Mouse (Mus musculus) cortical plate, adult 2 months (tissue): ENCODE data around the gene Arid3c. TPM values are rescaled to one million over a fixed set of nuclear protein-coding genes. Genes with fewer than 3 reads are reported as not detected.
A peak's percentile ranks its signal among the peaks of the same experiment; 100 is the strongest.
"Not testable (repeated sequence)": the region's sequence is repeated elsewhere in the genome, so short reads cannot be mapped to it uniquely, and the experiment has no call there.

ENCODE experiments used
- H3K27ac ChIP-seq: fragments of 200-500 bp; 2 replicates; pipeline ENCODE4 v1.5.1; 2012; ENCODE audit warnings: low read length, control low read depth, inconsistent platforms; ENCODE audit not compliant: insufficient read depth
- H3K4me1 ChIP-seq: fragments of 200-500 bp; 2 replicates; pipeline ENCODE4 v1.6.1; 2011; ENCODE audit warnings: low read length; ENCODE audit not compliant: control insufficient read depth, insufficient read depth
- H3K4me3 ChIP-seq: fragments of 200-500 bp; 2 replicates; pipeline ENCODE4 v1.5.1; 2011; ENCODE audit warnings: mild to moderate bottlenecking, low read length, control low read depth; ENCODE audit not compliant: insufficient read depth
- CTCF ChIP-seq: fragments of 200-500 bp; IDR thresholded peaks from 2 replicates; pipeline ENCODE4 v1.5.1; 2011; ENCODE audit warnings: mild to moderate bottlenecking, control low read depth, low read length; ENCODE audit not compliant: insufficient read depth; ENCODE audit errors: extremely low read depth
- POLR2A ChIP-seq: fragments of 200-500 bp; IDR thresholded peaks from 2 replicates; pipeline ENCODE4 v1.6.1; 2011; ENCODE audit warnings: mild to moderate bottlenecking, low read length, control low read depth; ENCODE audit not compliant: insufficient read depth; ENCODE audit errors: extremely low read depth
- polyA plus RNA-seq: library from polyadenylated mRNA; depleted of rRNA; stranded (reverse); fragments of >200 nt; gene quantifications from 2 replicates; pipeline ENCODE4 v1.2.3, GENCODE M21; 2012

Gene Arid3c
- polyA plus RNA-seq, 1 experiment = 0.46 TPM

DNA sequence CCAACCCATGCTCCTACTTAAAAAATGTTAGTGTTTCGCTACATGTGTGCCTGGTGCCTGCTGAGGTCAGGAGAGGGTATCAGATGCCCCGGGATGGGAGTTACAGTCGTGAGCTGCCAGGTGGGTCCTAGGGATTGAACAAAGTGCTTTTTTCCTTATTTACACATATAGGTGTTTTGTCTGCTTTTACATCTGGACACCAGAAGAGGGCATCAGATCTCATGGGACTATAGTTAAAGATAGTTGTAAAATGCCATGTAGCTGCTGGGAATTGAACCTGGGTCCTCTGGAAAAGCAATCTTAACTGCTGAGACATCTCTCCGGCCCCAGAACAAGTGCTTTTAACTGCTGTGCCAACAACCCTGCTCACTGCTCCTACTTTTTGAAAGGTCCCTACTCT, 20.7 kb downstream of the Arid3c start:
- Histone ChIP-seq H3K4me1 (peaks cover 7% of the 10 kb centered on the region; the same call in 1 of the 2 replicates), H3K27ac (no peak overlapping the region), H3K4me3 (no peak overlapping the region)
- TF ChIP-seq POLR2A (no peak), CTCF (no peak)

DNA sequence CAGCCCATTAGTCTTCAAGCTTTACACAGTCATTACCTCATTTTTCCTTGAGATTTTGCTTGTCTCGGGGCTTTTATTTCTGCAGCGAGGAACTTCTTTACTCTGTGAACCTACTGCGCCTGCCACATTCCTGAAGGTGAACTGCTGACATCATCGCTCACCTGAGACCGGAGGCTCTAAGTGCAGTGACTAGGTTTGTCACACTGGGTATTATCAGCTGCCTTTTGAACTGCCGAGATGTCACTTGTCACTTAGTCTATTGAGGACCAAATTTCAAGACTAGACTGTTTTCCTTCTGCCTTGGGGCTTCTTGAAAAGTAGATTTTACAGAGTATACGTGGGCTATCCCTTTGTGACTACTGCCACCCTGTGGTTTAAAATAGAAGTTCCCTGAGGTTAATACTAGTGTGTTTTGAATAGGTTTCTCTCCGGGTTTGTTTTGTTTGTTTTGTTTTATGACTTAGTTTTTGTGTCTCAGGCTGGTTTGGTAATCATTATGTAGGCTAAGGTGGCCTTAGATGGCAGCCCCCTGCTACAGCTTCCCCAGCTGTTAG, 22.7 kb downstream of the Arid3c start:
- Histone ChIP-seq H3K4me3 (no peak overlapping the region), H3K4me1 (peaks cover 7% of the 10 kb centered on the region; the same call in 1 of the 2 replicates), H3K27ac (no peak overlapping the region)
- TF ChIP-seq CTCF (peak; percentile 15; the same call in 1 of the 2 replicates), POLR2A (no peak)

DNA sequence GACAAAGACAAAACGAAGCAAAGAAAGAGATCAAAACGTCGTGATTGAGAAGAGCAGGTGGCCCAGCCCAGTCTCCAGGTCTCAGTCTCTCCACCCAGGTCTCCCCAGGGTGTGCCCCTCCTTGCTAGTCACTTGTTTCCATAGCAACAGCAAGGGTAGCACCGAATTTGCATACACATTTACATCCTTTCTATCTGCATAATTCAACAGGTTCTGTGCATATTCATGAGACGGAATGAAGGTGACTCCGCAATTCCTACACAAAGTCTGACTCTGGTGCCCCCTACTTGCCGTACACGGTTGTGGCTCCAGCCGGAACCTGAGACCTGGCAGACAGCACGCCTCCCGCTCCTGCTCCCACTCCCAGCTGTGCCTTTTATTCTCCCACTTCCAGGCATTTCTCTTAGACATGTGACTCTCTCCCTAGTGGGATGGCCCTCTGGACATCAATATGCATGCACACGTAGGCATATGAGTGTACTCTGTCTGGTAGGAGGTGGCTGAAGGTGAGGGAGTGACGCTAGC, 23.9 kb downstream of the Arid3c start:
- no peak for TF ChIP-seq POLR2A
- TF ChIP-seq CTCF = peak; percentile 67
- H3K4me1 ChIP-seq = peaks cover 5% of the 10 kb centered on the region; the same call in 1 of the 2 replicates
- H3K27ac ChIP-seq = no peak overlapping the region
- no peak overlapping the region for H3K4me3 ChIP-seq

DNA sequence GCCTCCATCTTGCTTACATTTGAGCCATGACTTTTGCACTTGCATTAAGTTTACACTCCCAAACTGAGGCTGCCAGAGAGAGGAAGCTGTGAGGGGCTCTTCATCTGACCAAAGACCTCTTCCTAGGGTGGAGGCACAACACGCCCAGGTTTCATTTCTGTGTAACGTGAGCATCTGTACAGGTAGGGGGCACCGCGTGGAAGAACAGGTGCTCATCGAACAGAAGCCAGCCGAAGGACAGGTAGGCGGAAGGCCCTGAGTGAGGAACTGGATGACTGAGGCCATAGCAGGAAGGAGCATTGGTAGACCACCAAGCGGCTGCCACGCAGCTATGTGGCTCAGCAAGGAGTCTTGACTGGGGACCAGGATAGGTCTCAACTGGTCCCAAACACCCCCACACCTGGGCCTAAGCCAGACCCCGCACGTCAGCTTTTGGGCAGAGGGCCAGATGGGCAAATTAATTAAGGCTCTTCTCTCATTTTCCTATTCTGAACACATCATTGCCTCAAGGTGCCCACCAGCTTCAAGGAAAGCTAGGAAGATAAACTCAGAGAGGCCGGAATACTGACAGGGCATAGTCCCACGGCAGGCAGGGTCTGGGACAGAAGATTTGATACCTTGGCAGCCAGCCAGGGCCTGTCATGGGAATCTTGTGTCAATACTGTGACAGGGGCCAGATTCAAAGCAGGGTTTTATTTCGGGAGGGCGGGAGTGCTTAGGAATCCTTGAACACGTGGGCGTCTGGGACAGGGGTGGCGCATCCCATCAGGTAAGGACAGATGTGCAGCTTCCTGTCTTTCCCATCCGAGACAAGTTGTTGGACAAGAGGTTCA, 24.8 kb downstream of the Arid3c start:
- H3K4me1 ChIP-seq = 0 out of 2 replicates have a peak, but pooled peaks cover 3% of the 10 kb centered on the region
- H3K27ac ChIP-seq = no peak overlapping the region
- no peak overlapping the region for H3K4me3 ChIP-seq
- no peak for TF ChIP-seq CTCF
- TF ChIP-seq POLR2A = no peak

DNA sequence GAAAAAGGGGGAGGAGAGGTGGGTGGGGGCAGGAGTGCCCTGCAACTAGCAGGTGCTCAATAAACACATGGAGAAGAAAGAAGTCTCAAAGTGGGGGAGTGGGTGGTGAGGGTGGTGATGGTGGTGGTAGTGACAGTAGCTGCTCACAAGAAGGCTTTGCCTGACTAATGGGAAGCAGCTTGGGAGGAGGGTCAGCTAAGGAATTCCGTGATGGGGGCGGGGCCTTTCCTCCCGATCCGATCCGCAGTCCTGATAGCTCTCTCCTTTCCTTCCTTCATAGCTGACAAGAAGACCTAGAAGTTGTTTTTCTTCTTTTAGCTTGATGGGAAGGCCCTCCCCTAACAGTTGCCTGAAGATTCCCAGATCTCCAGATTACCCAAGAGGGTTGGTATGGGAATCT, 26.3 kb downstream of the Arid3c start:
- Histone ChIP-seq H3K4me3 (no peak overlapping the region), H3K4me1 (0 out of 2 replicates have a peak, but pooled peaks cover 3% of the 10 kb centered on the region), H3K27ac (no peak overlapping the region)
- TF ChIP-seq CTCF = no peak
- no peak for TF ChIP-seq POLR2A

DNA sequence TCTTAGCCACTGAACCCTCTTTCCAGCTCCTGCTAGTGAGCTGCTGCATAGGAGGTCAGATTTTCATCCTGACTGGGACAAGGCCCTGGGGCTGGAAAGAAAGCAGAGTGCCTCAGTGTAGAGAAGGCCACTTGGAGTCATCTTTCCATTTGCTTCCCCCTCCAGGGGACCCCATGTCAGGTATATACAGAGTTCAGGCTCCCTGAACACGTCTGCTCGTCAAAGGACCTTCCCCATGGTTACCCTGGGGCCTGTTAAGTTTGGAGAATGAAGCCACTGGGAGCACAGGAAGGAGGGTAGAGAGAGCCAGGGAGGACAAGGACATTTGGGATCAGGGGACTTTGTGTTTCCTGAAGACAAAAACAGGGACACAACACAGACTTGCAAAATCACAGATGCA, 28.7 kb downstream of the Arid3c start:
- not testable (repeated sequence) for H3K4me1 ChIP-seq, H3K4me3 ChIP-seq

DNA sequence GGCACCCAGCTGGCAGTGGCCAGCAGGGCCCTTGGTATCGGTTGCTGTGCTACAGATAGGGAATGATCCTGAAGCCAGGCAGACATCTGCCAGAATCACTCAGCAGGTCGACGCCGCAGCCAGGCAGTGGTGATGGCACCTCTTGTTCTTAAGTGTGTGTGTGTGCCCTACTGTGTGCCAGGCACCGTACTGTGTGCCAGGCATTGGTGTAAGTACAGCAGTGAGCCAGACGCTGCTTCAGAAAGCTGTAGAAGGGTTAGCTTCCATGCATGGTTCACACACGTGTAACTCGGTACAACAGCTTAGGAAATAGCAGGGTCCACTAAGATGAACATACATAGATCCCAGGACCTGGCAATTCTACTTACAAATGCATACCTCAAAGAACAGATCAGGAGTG, 30.7 kb downstream of the Arid3c start:
- H3K4me3 ChIP-seq, H3K4me1 ChIP-seq, H3K27ac ChIP-seq: not testable (repeated sequence)

More for the DNA sequence above, 28.7 kb downstream of the Arid3c start:
- H3K27ac ChIP-seq = not testable (repeated sequence)

GRCm38 (mm10) chr4:41699783-41700182, 31.2 kb downstream of the Arid3c start, which contains the start of gene Il11ra1:
Gene Il11ra1 (plus strand): TSS chr4:41699989.
- not testable (repeated sequence) for H3K4me3 ChIP-seq, H3K27ac ChIP-seq, H3K4me1 ChIP-seq

DNA sequence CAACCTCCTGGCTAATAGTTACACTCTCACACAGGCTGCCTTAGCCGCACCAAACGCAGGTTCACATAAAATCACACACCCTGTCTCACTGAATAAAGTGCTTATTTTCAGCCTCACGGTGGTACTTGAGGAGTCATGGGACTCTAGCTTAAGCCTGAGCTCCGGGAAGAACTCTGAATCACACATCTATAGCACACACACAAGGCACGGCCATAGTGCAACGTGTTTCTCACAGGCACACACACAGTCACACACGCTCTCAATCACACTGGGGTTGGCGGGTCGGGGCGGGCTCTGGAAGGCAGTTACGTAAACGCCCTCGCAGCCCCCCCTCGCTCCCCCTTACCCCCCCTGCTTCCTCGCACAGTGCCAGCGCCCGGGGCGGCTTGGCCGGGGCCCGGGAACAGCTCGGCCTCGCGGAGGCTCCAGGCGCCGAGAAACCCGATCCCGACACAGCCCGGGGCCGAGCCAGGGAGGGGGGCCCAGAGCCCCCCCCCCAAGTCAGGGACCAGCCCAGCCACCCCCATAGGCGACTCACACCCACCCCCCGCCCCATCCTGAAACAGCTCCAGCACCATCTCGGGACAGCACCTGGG, 32.4 kb downstream of the Arid3c start:
- H3K4me3 ChIP-seq, H3K4me1 ChIP-seq, H3K27ac ChIP-seq: not testable (repeated sequence)
